Mouse (Mus musculus) limb, embryonic 12.5 days (tissue): Measurements from ENCODE around the gene Vmn1r65. TPM values are rescaled to one million over a fixed set of nuclear protein-coding genes. Genes with fewer than 3 reads are reported as not detected.
"Not testable (repeated sequence)": the region's sequence is repeated elsewhere in the genome, so short reads cannot be mapped to it uniquely, and the experiment has no call there.

Experiments
- ATAC-seq: fragments of 200-750 bp; cut with Nextera tagmentation; 2 replicates; pipeline ENCODE4 v1.8.0; 2017; ENCODE audit warnings: low read depth, moderate TSS enrichment; ENCODE audit not compliant: insufficient number of reproducible peaks, insufficient read depth, low FRiP score, low TSS enrichment
- H3K27ac ChIP-seq: fragments of 300-500 bp; sonication (generic); 2 replicates; pipeline ENCODE4 v1.5.1; 2016; ENCODE audit warnings: mild to moderate bottlenecking, moderate library complexity
- H3K27me3 ChIP-seq: fragments of 300-500 bp; sonication (generic); 2 replicates; pipeline ENCODE4 v1.6.1; 2016; ENCODE audit warnings: mild to moderate bottlenecking, moderate library complexity
- H3K36me3 ChIP-seq: fragments of 300-500 bp; sonication (generic); 2 replicates; pipeline ENCODE4 v1.6.1; 2016; ENCODE audit warnings: mild to moderate bottlenecking, moderate library complexity
- H3K4me1 ChIP-seq: fragments of 300-500 bp; sonication (generic); replicated peaks from 2 replicates; pipeline ENCODE4 v1.6.1; 2016
- H3K4me2 ChIP-seq: fragments of 300-500 bp; sonication (generic); 2 replicates; pipeline ENCODE4 v1.6.1; 2016; ENCODE audit warnings: mild to moderate bottlenecking, moderate library complexity
- H3K4me3 ChIP-seq: fragments of 300-500 bp; sonication (generic); replicated peaks from 2 replicates; pipeline ENCODE4 v1.5.1; 2016; ENCODE audit warnings: mild to moderate bottlenecking
- H3K9ac ChIP-seq: fragments of 300-500 bp; sonication (generic); replicated peaks from 2 replicates; pipeline ENCODE4 v1.6.1; 2016; ENCODE audit warnings: mild to moderate bottlenecking, moderate library complexity
- H3K9me3 ChIP-seq: fragments of 300-500 bp; sonication (generic); 2 replicates; pipeline ENCODE4 v1.6.1; 2016; ENCODE audit warnings: mild to moderate bottlenecking, moderate library complexity
- WGBS: fragments of 180-500 bp; shearing (Covaris S2); methylation state at CpG from one replicate; pipeline ENCODE4 v1.1.7; 2016; 5-methylcytosine and 5-hydroxymethylcytosine counted together
- polyA plus RNA-seq: library from polyadenylated mRNA; unstranded; fragments of >200 nt; fragmentation: Nextera tagmentation; extraction: Ambion mirVana; gene quantifications from 2 replicates; pipeline ENCODE4 v1.2.1, GENCODE M21; 2016

Vmn1r65 gene
- polyA plus RNA-seq = not detected in 2 replicates

DNA sequence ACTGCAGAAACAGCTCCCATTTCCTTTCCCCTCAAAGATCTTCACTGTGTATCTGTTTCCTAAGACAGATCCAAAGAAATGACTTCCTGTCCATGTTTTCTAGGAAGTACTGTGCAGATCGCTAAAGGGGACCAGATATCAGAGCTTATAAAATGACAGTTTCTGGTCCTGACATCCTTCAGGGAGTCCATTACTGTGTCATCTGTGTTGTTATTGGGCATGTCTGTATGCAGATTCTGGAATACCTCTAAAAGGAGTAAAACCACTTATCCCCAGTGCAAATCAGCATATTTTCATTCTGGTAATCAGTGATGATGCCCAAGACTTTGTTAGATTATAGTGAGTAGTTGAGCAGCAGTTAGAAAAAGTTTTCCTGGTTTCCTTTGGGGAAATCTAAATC lies at the start of gene Vmn1r65:
Gene Vmn1r65 (minus strand): TSS at position 101 of the 400 bp plus-strand sequence.
- no peak within 1 kb of the TSS for H3K4me3 ChIP-seq
- no peak within 1 kb of the TSS for H3K4me2 ChIP-seq
- ATAC-seq = no peak
- no peak within 1 kb of the TSS for H3K9ac ChIP-seq
- no peaks in the 10 kb centered on the region for H3K4me1 ChIP-seq
- 92% methylated on average over 1 of the region's 1 CpGs for WGBS
- no peaks in the 10 kb centered on the region for H3K36me3 ChIP-seq
- H3K27me3 ChIP-seq = no peaks in the 10 kb centered on the region
- H3K9me3 ChIP-seq = peaks cover 45% of the 10 kb centered on the region
- no peak within 1 kb of the TSS for H3K27ac ChIP-seq

- Histone ChIP-seq H3K4me2 (no peak within 1 kb of the TSS), H3K9ac (no peak within 1 kb of the TSS), H3K4me1 (no peaks in the 10 kb centered on the region), H3K36me3 (no peaks in the 10 kb centered on the region), H3K4me3 (no peak within 1 kb of the TSS), H3K27me3 (no peaks in the 10 kb centered on the region), H3K9me3 (peaks cover 33% of the 10 kb centered on the region), H3K27ac (no peak within 1 kb of the TSS)
- WGBS = 88% methylated on average over 11 of the region's 11 CpGs
- ATAC-seq = no peak
These were observed 34.1 kb upstream of the Vmn1r65 start, which contains the start of gene Nlrp4c for GRCm38 (mm10) chr7:6044861-6045260. Gene Nlrp4c, plus strand, starts transcription at chr7:6045161.

DNA sequence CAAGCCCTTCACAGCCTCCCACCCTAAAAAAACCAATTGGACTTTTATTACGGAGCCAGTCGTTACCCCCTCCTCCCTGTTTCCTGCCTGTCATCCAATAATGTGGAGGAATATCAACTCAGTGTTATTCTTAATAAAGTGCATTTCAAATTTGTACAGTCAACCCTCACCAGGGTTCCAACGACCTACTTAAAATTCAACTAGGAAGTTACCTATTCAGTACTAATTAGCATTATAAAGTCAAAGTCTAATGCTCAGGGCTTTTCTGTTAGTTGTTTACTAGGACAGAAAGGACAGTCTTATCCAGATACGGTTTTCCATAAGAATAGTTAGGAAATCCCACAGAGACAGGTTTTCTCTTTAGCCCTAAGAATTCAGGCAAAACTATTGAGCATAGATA lies 28.4 kb downstream of the Vmn1r65 start:
- H3K36me3 ChIP-seq, H3K4me3 ChIP-seq, H3K27me3 ChIP-seq, H3K4me2 ChIP-seq, ATAC-seq, H3K4me1 ChIP-seq, H3K27ac ChIP-seq, H3K9ac ChIP-seq: not testable (repeated sequence)
- WGBS = 82% methylated on average over 4 of the region's 4 CpGs
- H3K9me3 ChIP-seq = peaks cover 48% of the 10 kb centered on the region

DNA sequence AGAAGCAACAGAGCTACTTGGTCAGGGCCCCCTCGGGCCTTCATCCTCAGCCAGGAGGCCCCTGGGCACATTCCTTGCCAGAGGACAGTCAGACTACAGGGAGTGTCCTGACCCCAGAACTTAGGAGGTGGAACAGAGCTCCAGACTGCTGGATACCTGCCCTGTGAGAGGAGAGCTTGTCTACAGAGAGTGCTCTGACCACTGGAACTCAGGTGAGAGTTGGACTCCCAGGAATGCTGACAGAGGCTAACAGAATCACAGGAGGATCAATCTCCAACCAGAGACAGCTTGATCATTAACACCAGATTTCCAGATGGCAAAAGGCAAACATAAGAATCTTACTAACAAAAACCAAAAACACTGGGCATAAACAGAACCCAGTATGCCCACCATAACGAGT lies 38.3 kb downstream of the Vmn1r65 start:
- not testable (repeated sequence) for H3K27me3 ChIP-seq, H3K9ac ChIP-seq, H3K27ac ChIP-seq, H3K4me3 ChIP-seq, H3K36me3 ChIP-seq, H3K4me1 ChIP-seq, ATAC-seq, H3K4me2 ChIP-seq
- peaks cover 15% of the 10 kb centered on the region for H3K9me3 ChIP-seq
- WGBS = 82% methylated on average over 2 of the region's 2 CpGs

Other genes starting within 250 kb of the Vmn1r65 start
- not detected in 2 replicates for gene Vmn1r63, start 205.6 kb downstream of the Vmn1r65 start, polyA plus RNA-seq
- gene Vmn1r64, start 126.5 kb downstream of the Vmn1r65 start, polyA plus RNA-seq = not detected in 2 replicates
- not detected in 2 replicates for gene Nlrp4c, start 34.2 kb upstream of the Vmn1r65 start, polyA plus RNA-seq
- 35.2 and 36.1 TPM in 2 replicates for gene Zfp787, start 145.0 kb upstream of the Vmn1r65 start, polyA plus RNA-seq
- 73.5 and 81.0 TPM in 2 replicates for gene Zfp444, start 161.2 kb upstream of the Vmn1r65 start, polyA plus RNA-seq
- gene Galp, start 186.1 kb upstream of the Vmn1r65 start, polyA plus RNA-seq = not detected in 2 replicates
- not detected in 2 replicates for gene Zscan5b, start 211.3 kb upstream of the Vmn1r65 start, polyA plus RNA-seq
- gene Epp13, start 241.7 kb upstream of the Vmn1r65 start, polyA plus RNA-seq = not detected in 2 replicates